Mouse (Mus musculus): ENCODE results near the gene Cldn14.
"Not testable (repeated sequence)": the region's sequence is repeated elsewhere in the genome, so short reads cannot be mapped to it uniquely, and the experiment has no call there.

Cldn14 gene

GRCm38 (mm10) chr16:94006706-94007665 is 1.7 kb downstream of the Cldn14 start:
- no peak for DNase-seq (ENCODE audit: low spot score)

GRCm38 (mm10) chr16:94003478-94003877 is 5.2 kb downstream of the Cldn14 start:
- DNase-seq (ENCODE audit: low spot score) = no peak

- no peak for DNase-seq (ENCODE audit: low spot score)
These were observed 7.3 kb downstream of the Cldn14 start for GRCm38 (mm10) chr16:94001366-94001765.

DNA sequence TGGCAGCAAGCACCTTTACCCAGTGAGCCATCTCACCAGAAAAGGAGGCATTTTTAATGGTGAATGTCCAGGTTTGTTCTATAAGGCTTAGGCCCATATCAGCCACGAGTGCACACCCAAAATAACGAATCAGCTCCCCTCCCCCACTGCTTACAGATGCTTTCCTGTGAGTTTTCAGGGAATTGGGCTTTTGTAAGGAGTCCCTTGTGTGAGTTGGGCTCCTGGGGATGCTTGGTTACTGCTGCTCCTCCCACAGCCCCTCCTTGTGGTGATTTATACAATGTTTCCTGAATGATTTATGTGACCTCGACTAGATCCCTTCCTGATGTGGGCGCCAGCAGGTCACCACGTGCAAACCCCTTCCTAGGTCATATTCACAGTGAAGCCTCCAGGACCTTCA is 9.7 kb downstream of the Cldn14 start:
- DNase-seq (ENCODE audit: low spot score) = no peak

- no peak for DNase-seq (ENCODE audit: low spot score)
These were observed 25.1 kb downstream of the Cldn14 start for GRCm38 (mm10) chr16:93983576-93983975.

- no peak for DNase-seq (ENCODE audit: low spot score)
These were observed 26.3 kb downstream of the Cldn14 start for GRCm38 (mm10) chr16:93982341-93982740.

GRCm38 (mm10) chr16:93981190-93981841 is 27.3 kb downstream of the Cldn14 start:
- no peak for DNase-seq (ENCODE audit: low spot score)

GRCm38 (mm10) chr16:93980338-93980737 is 28.3 kb downstream of the Cldn14 start:
- DNase-seq (ENCODE audit: low spot score) = not testable (repeated sequence)

- DNase-seq (ENCODE audit: low spot score) = no peak
These were observed 29.3 kb downstream of the Cldn14 start for GRCm38 (mm10) chr16:93979316-93979715.

GRCm38 (mm10) chr16:93977587-93977986 is 31.1 kb downstream of the Cldn14 start:
- DNase-seq (ENCODE audit: low spot score) = no peak

DNA sequence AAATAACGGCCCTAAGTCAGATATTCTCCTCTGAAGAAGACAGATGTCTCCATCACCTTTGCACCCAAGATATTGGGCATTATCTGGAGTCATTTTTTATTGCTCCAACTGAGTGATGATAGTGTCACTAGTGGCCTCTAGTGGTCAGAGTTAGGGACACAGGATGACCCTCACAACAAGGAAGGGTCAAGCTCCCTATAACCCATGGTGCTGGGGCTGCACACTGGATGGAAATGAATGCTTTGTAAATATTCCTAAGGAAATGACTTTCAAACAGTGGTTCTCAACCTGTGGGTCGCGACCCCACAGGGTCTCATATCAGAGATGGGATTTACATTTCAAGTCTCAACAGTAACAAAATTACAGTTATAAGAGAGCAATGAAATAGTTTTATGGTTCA is 31.7 kb downstream of the Cldn14 start:
- no peak for DNase-seq (ENCODE audit: low spot score)

DNA sequence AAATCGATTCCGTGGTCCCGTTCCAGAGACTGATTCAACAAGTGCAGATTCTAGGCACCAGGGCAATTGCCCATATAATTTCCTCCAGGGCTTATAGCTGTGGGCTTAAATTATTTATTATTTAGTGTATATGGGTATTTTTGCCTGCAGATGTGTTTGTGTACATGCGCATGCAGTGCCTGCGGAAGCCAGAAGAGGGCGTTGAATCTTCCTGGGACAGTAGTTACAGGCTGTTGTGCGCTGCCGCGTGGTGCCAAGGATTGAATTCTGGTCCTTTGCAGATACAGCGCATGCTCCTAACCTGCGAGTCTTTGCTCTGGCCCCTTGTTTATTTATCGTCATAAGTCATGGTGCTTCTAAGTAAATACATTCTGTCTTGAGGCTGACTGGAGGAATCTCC is 33.2 kb downstream of the Cldn14 start:
- no peak for DNase-seq (ENCODE audit: low spot score)

- no peak for DNase-seq (ENCODE audit: low spot score)
These were observed 34.4 kb downstream of the Cldn14 start for GRCm38 (mm10) chr16:93974278-93974677.

GRCm38 (mm10) chr16:93973554-93973953 is 35.1 kb downstream of the Cldn14 start:
- no peak for DNase-seq (ENCODE audit: low spot score)

GRCm38 (mm10) chr16:93973123-93973522 is 35.5 kb downstream of the Cldn14 start:
- DNase-seq (ENCODE audit: low spot score) = no peak

- no peak for DNase-seq (ENCODE audit: low spot score)
These were observed 37.6 kb downstream of the Cldn14 start for GRCm38 (mm10) chr16:93971046-93971445.

GRCm38 (mm10) chr16:93967893-93968292 is 40.7 kb downstream of the Cldn14 start:
- DNase-seq (ENCODE audit: low spot score) = no peak

- no peak for DNase-seq (ENCODE audit: low spot score)
These were observed 46.4 kb downstream of the Cldn14 start for GRCm38 (mm10) chr16:93962283-93962682.

DNA sequence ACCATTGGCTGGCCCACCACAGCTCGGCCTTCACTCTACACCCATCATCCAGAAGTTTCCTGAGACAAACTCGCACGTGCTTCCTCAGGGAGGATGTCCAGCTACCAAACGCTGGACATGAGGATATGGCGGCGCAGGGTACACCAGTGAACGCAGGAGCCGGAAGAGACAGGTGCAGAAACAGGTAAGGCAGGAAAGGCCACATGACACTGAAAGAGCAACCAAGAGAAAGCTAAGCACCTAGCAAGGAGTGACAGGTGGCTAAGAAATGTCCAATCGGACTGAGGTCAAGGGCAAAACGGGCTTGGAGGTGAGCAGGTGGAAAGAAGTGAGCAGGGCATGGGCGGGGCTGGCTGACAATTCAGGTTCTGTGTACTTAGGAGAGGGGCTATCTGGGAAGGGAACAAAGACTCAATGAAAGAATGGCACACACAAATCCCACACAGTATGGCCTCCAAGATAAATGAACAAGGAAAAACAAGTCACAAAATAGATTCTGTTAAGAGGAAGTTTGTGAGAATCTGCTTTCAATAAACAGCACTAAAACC is 47.5 kb downstream of the Cldn14 start:
- DNase-seq (ENCODE audit: low spot score) = no peak

DNA sequence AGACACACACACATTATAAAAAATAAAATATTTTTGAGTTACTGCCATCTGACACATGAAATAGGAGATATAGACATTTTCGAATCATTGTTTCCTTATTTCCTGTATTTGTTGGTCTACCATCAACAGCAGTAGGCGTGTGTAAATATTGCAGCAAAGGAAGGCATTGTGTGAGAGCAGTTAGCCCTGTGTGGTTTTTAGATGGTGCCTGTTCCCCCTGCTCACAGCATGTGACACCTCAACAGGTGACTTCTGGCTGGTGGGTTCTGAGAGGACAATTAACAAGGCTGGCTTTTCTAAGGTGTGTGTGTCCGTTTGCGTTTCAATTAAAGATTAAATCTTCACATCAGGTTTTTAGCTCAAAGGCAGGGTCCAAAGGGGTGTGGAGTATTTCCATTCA is 48.1 kb downstream of the Cldn14 start:
- no peak for DNase-seq (ENCODE audit: low spot score)

DNA sequence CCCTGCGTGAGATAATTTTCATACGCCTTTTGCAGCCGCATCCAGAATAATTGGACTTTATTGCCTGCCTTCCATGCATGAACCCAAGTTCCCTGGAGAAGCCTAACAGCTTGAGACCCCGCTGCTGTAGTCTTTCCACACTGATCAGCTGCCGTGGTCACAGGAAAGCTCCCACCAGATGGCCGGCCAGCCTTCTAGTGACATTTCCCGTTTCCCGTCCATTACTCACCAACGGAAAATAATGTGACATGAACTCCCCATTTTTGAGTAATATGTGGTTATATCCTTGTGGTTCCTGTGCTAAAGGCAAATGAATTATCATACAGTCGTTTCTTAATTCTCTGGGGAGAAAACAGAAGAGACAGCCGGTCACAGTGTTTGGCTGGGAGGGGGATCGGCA is 51.2 kb downstream of the Cldn14 start:
- no peak for DNase-seq (ENCODE audit: low spot score)

GRCm38 (mm10) chr16:93956986-93957385 is 51.7 kb downstream of the Cldn14 start:
- no peak for DNase-seq (ENCODE audit: low spot score)

DNA sequence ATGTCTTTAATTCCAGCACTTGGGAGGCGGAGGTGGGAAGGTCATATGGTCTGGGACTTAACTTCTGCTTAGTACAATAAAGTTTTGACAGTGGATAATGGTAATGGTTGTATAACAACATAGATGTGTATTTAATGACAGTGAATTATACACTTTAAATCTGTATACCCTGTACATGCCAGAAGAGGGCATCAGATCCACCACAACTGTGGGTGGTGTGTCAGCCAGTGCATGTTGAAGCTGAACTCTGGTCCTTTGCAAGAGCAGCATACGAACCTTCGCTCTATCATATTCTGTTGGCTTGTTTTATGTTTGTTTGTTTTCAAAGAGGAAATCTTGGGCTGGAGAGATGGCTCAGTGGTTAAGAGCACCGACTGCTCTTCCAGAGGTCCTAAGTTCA is 61.2 kb downstream of the Cldn14 start:
- DNase-seq (ENCODE audit: low spot score) = no peak
